Mouse (Mus musculus) cerebellum, adult 9-11 months (tissue): Measurements from ENCODE around the gene 2810408A11Rik.
"Not testable (repeated sequence)": the region's sequence is repeated elsewhere in the genome, so short reads cannot be mapped to it uniquely, and the experiment has no call there.

Source experiments
- DNase-seq: peaks from one replicate; pipeline ENCODE4 v3.0.0; 2022

The 2810408A11Rik gene

GRCm38 (mm10) chr11:69930967-69931537 lies 30.3 kb upstream of the 2810408A11Rik start:
- DNase-seq = no peak

GRCm38 (mm10) chr11:69930176-69930575 lies 29.4 kb upstream of the 2810408A11Rik start:
- not testable (repeated sequence) for DNase-seq

GRCm38 (mm10) chr11:69929712-69930111 lies 28.9 kb upstream of the 2810408A11Rik start:
- DNase-seq = no peak

GRCm38 (mm10) chr11:69927501-69927900 lies 26.7 kb upstream of the 2810408A11Rik start:
- DNase-seq = peak; percentile 2

- DNase-seq = peak; percentile 40
Observed at GRCm38 (mm10) chr11:69922796-69923195, 22.0 kb upstream of the 2810408A11Rik start.

- no peak for DNase-seq
Observed at GRCm38 (mm10) chr11:69922012-69922756, 21.4 kb upstream of the 2810408A11Rik start.

- DNase-seq = peak; percentile 100
Observed at GRCm38 (mm10) chr11:69921114-69922011, 20.6 kb upstream of the 2810408A11Rik start, which contains the start of gene Eif5a. TSS of gene Eif5a (minus strand) at chr11:69921958.

- DNase-seq = peak; percentile 80
Observed at GRCm38 (mm10) chr11:69920266-69921031, 19.7 kb upstream of the 2810408A11Rik start.

- DNase-seq = peak; percentile 75
Observed at GRCm38 (mm10) chr11:69919661-69920265, 19.0 kb upstream of the 2810408A11Rik start.

GRCm38 (mm10) chr11:69919053-69919452 lies 18.3 kb upstream of the 2810408A11Rik start:
- peak; percentile 40 for DNase-seq

GRCm38 (mm10) chr11:69918118-69918517 lies 17.3 kb upstream of the 2810408A11Rik start:
- no peak for DNase-seq

- peak; percentile 46 for DNase-seq
Observed at GRCm38 (mm10) chr11:69917379-69917948, 16.7 kb upstream of the 2810408A11Rik start.

GRCm38 (mm10) chr11:69916652-69917378 lies 16.0 kb upstream of the 2810408A11Rik start:
- DNase-seq = peak; percentile 38

GRCm38 (mm10) chr11:69915667-69916627 lies 15.2 kb upstream of the 2810408A11Rik start:
- DNase-seq = peak; percentile 46

GRCm38 (mm10) chr11:69914917-69915430 lies 14.2 kb upstream of the 2810408A11Rik start:
- no peak for DNase-seq

GRCm38 (mm10) chr11:69914372-69914764 lies 13.6 kb upstream of the 2810408A11Rik start:
- no peak for DNase-seq

- peak; percentile 93 for DNase-seq
Observed at GRCm38 (mm10) chr11:69913554-69914371, 13.0 kb upstream of the 2810408A11Rik start, which contains the start of gene Gps2. TSS of gene Gps2 (plus strand) at chr11:69913888.
